Mouse (Mus musculus) midbrain, embryonic 11.5 days (tissue): ENCODE measurements around the gene Atxn7l2. TPM values are rescaled to one million over a fixed set of nuclear protein-coding genes. Genes with fewer than 3 reads are reported as not detected.

Experiments used
- ATAC-seq: fragments of 200-750 bp; cut with Nextera tagmentation; 2 replicates; pipeline ENCODE4 v1.8.0; 2017; ENCODE audit warnings: moderate TSS enrichment, moderate library complexity; ENCODE audit not compliant: low FRiP score
- DNase-seq: peaks from one replicate; pipeline ENCODE4 v3.0.0; 2015; ENCODE audit warnings: low spot score; ENCODE audit errors: missing footprints
- H3K27ac ChIP-seq: fragments of 300-500 bp; sonication (generic); 2 replicates; pipeline ENCODE4 v1.5.1; 2014; ENCODE audit warnings: low read depth, low read length
- H3K27me3 ChIP-seq: fragments of 300-500 bp; sonication (generic); 2 replicates; pipeline ENCODE4 v1.6.1; 2014; ENCODE audit warnings: mild to moderate bottlenecking, low read length, moderate library complexity, mixed read lengths; ENCODE audit not compliant: control insufficient read depth, insufficient read depth
- H3K36me3 ChIP-seq: fragments of 300-500 bp; sonication (generic); 2 replicates; pipeline ENCODE4 v1.6.1; 2014; ENCODE audit warnings: mild to moderate bottlenecking, low read length, moderate library complexity, mixed read lengths; ENCODE audit not compliant: control insufficient read depth, insufficient read depth
- H3K4me1 ChIP-seq: fragments of 300-500 bp; sonication (generic); 2 replicates; pipeline ENCODE4 v1.6.1; 2014; ENCODE audit warnings: low read length; ENCODE audit not compliant: control insufficient read depth, insufficient read depth
- H3K4me2 ChIP-seq: fragments of 300-500 bp; sonication (generic); 2 replicates; pipeline ENCODE4 v1.6.1; 2014; ENCODE audit warnings: mild to moderate bottlenecking, moderate library complexity
- H3K4me3 ChIP-seq: fragments of 300-500 bp; sonication (generic); 2 replicates; pipeline ENCODE4 v1.5.1; 2014; ENCODE audit warnings: low read depth, low read length
- H3K9ac ChIP-seq: fragments of 300-500 bp; sonication (generic); 2 replicates; pipeline ENCODE4 v1.6.1; 2014; ENCODE audit warnings: low read length
- H3K9me3 ChIP-seq: fragments of 300-500 bp; sonication (generic); 2 replicates; pipeline ENCODE4 v1.6.1; 2016; ENCODE audit warnings: low read length; ENCODE audit not compliant: control insufficient read depth
- WGBS: fragments of 180-500 bp; shearing (Covaris S2); extraction: QIAGEN DNeasy Blood & Tissue Kit; methylation state at CpG from one replicate; pipeline ENCODE4 v1.1.7; 2014; 5-methylcytosine and 5-hydroxymethylcytosine counted together
- polyA plus RNA-seq: library from polyadenylated mRNA; unstranded; fragments of >200 nt; fragmentation: Nextera tagmentation; extraction: Ambion mirVana; gene quantifications from 2 replicates; pipeline ENCODE4 v1.2.1, GENCODE M21; 2014

Atxn7l2 gene
- polyA plus RNA-seq, 1 experiment from 2014 or later: 18.3 TPM

DNA sequence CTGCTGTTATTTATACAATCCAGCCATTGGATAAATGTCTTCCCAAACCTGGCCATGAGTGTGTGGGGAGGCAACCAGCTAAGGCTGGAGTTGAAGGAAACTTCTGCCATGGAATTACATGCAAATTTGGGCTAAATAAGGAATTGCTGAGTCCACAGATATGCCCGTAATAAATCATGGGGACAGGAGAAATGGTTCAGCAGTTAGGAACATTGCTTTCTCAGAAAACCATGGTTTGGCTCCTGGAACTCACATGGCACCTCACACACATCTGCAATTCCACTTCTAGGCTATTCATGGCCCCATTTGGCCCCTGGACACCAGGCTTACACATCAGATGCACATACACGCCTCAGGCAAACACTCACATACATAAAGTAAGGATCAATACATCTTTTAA, 16.8 kb upstream of the Atxn7l2 start:
- Histone ChIP-seq H3K27me3 (peaks cover 39% of the 10 kb centered on the region), H3K9me3 (no peaks in the 10 kb centered on the region), H3K4me1 (peaks cover 12% of the 10 kb centered on the region), H3K4me2 (peak overlapping the region; percentile 54; the same call in 1 of the 2 replicates), H3K4me3 (no peak overlapping the region), H3K9ac (no peak overlapping the region; the same call in 1 of the 2 replicates), H3K27ac (no peak overlapping the region), H3K36me3 (no peaks in the 10 kb centered on the region)
- no peak for ATAC-seq
- no peak for DNase-seq
- WGBS: 77% methylated on average over 2 of the region's 2 CpGs

GRCm38 (mm10) chr3:108226558-108227350, 16.0 kb upstream of the Atxn7l2 start, which contains the start of gene Sypl2:
Gene Sypl2, minus strand, starts transcription at chr3:108226648.
- H3K27me3 ChIP-seq: peaks cover 39% of the 10 kb centered on the region
- H3K27ac ChIP-seq: no peak within 1 kb of the TSS
- peak within 1 kb of the TSS; percentile 36 for H3K4me3 ChIP-seq

GRCm38 (mm10) chr3:108225711-108226557, 15.2 kb upstream of the Atxn7l2 start:
- Histone ChIP-seq H3K4me2 (peak overlapping the region; percentile 54), H3K27me3 (peaks cover 39% of the 10 kb centered on the region), H3K36me3 (no peaks in the 10 kb centered on the region), H3K4me1 (peaks cover 12% of the 10 kb centered on the region), H3K4me3 (peak overlapping the region; percentile 36), H3K9ac (peak overlapping the region; percentile 57), H3K9me3 (no peaks in the 10 kb centered on the region), H3K27ac (no peak overlapping the region)
- ATAC-seq: peak; percentile 64
- DNase-seq: peak; percentile 95
- WGBS: 3% methylated on average over 64 of the region's 67 CpGs

More at GRCm38 (mm10) chr3:108226558-108227350, 16.0 kb upstream of the Atxn7l2 start, which contains the start of gene Sypl2:
- peak within 1 kb of the TSS; percentile 57 for H3K9ac ChIP-seq
- WGBS: 2% methylated on average over 34 of the region's 44 CpGs
- no peaks in the 10 kb centered on the region for H3K9me3 ChIP-seq
- H3K4me2 ChIP-seq: peak within 1 kb of the TSS; percentile 54
- DNase-seq: peak; percentile 98
- ATAC-seq: peak; percentile 76
- H3K4me1 ChIP-seq: peaks cover 12% of the 10 kb centered on the region
- H3K36me3 ChIP-seq: no peaks in the 10 kb centered on the region

GRCm38 (mm10) chr3:108220661-108221060, 9.9 kb upstream of the Atxn7l2 start:
- ATAC-seq: no peak
- no peaks in the 10 kb centered on the region for H3K36me3 ChIP-seq
- H3K4me2 ChIP-seq: no peak overlapping the region
- no peaks in the 10 kb centered on the region for H3K9me3 ChIP-seq
- no peak for DNase-seq
- no peak overlapping the region for H3K9ac ChIP-seq
- H3K4me1 ChIP-seq: no peaks in the 10 kb centered on the region
- peaks cover 15% of the 10 kb centered on the region for H3K27me3 ChIP-seq
- no peak overlapping the region for H3K4me3 ChIP-seq
- WGBS: 85% methylated on average over 3 of the region's 3 CpGs
- no peak overlapping the region for H3K27ac ChIP-seq

DNA sequence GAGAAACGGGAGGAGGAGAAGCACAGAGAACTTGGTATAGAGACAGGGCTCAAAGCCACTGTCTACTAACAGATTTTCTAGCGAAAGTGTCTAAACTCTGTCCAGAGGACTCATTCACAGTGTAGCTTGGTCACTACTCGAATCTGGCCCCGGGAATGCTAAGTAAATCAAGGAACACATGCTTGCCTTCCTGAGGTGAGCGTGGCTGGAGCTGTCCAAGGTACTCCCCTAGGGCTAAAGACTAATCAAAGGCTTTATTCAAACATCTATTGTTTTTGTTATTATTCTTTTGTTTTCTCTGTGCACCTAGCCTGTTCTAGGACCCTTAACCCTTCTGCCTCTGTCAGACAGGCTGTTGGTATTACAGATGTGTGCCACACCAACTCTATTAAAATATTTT, 4.0 kb upstream of the Atxn7l2 start:
- Histone ChIP-seq H3K9ac (no peak overlapping the region), H3K4me3 (no peak overlapping the region), H3K27me3 (no peaks in the 10 kb centered on the region), H3K4me1 (no peaks in the 10 kb centered on the region), H3K36me3 (no peaks in the 10 kb centered on the region), H3K4me2 (no peak overlapping the region), H3K27ac (no peak overlapping the region), H3K9me3 (no peaks in the 10 kb centered on the region)
- DNase-seq (no peak), ATAC-seq (no peak)
- 22% methylated on average over 5 of the region's 5 CpGs for WGBS

GRCm38 (mm10) chr3:108212406-108212805, 1.7 kb upstream of the Atxn7l2 start:
- Histone ChIP-seq H3K4me2 (no peak overlapping the region), H3K9me3 (no peaks in the 10 kb centered on the region), H3K27me3 (no peaks in the 10 kb centered on the region), H3K9ac (no peak overlapping the region), H3K27ac (no peak overlapping the region), H3K4me1 (peaks cover 11% of the 10 kb centered on the region), H3K4me3 (no peak overlapping the region), H3K36me3 (no peaks in the 10 kb centered on the region)
- ATAC-seq (no peak), DNase-seq (no peak)
- 90% methylated on average over 8 of the region's 8 CpGs for WGBS

- Histone ChIP-seq H3K4me1 (peaks cover 11% of the 10 kb centered on the region), H3K9me3 (no peaks in the 10 kb centered on the region), H3K27me3 (no peaks in the 10 kb centered on the region), H3K4me2 (no peak overlapping the region), H3K27ac (no peak overlapping the region), H3K9ac (no peak overlapping the region), H3K36me3 (no peaks in the 10 kb centered on the region), H3K4me3 (no peak overlapping the region)
- 90% methylated on average over 6 of the region's 6 CpGs for WGBS
- no peak for ATAC-seq
- no peak for DNase-seq
Observed at GRCm38 (mm10) chr3:108211845-108212244, 1.1 kb upstream of the Atxn7l2 start.

DNA sequence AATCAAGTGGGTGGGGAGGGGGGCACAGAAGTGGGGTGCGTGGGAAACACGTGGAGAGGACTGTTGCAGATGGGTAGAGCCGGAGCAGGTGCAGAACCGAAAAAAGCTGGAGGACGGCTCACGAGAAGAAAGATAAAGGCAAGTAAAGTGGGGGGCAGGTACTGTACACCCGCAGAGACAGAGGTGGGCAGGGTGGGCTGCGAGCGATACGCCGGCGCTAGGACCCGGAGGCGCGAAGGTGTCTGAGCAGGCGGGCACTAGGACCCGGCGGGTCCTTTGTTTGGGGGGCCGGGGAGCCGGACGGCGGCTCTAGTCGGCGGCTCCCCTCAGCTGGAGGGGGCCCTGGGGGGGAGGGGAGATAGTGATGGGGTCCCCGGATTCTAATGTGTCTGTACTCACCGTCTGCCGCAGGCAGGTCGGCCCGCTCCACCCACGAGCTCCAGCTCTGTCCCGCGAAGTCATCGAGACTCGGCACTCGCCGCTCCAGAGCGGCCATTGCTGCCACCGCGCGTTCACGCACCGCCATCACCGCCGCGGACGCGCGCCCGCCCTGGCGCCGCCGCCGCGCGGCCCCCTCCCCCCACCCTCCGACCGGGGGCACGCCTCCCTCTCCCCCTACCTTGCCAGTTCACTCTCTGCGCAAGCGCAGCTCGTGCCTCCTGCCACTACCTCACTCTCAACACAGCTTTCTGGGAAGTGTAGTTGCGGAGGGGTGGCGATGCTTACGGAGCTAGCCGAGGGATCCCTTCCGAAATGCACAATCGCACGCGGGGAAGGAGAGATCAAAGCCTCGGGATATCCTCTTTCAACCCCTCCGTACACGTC, 576 bp downstream of the Atxn7l2 start:
- DNase-seq (peak; percentile 100), ATAC-seq (peak; percentile 96)
- Histone ChIP-seq H3K4me3 (peak overlapping the region; percentile 61), H3K4me1 (peaks cover 11% of the 10 kb centered on the region), H3K27ac (peak overlapping the region; percentile 89), H3K9ac (peak overlapping the region; percentile 93), H3K9me3 (no peaks in the 10 kb centered on the region), H3K4me2 (peak overlapping the region; percentile 69), H3K27me3 (no peaks in the 10 kb centered on the region), H3K36me3 (peaks cover 6% of the 10 kb centered on the region)
- WGBS: under 1% methylated on average over 71 of the region's 72 CpGs
